Comparison of ENCODE assay signal across 25 mouse cellular contexts in the genomic region with DNA sequence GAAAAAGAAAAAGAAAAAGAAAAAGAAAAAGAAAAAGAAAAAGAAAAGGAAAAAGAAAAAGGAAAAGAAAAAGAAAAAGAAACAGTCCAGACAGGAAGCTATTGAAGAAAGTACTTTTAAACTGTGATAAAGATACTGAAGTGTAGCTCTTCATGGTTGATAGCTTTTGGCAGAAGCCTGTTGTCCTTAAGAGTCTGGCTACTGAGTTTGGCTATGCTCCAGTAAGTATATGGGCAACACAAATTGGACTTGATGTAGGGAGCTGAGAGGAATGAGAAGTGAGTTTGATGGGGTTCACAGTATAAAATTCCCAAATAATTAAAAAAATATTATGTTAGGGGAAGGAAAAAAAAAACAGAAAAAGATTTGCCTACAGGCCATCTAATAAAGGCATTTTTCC. TPM values are rescaled to one million over a fixed set of nuclear protein-coding genes. Genes with fewer than 3 reads are reported as not detected.
"Had no signal": no experiment of that assay in that cellular context is flagged by ENCODE, and none has a peak within 500 bp of the region (broad histone marks: within the 10 kb centered on the region; RNA-seq: fewer than 3 reads in every experiment).

No protein-coding gene starts in this region.

- ATAC-seq: liver, postnatal 0 days; midbrain, embryonic 15.5 days had no signal

- DNase-seq: kidney, adult 18-20 months; kidney, postnatal 10 days; kidney, postnatal 36 days; left cerebral cortex, postnatal 4 days; liver, postnatal 0 days; lung, postnatal 10 days; lung, postnatal 4 days; right cerebral cortex, adult 18-20 months; right cerebral cortex, postnatal 25 days; spleen, adult 18-20 months; thymus, postnatal 25 days had no signal

- H3K4me1 ChIP-seq: limb, embryonic 12.5 days; limb, embryonic 15.5 days; lung, embryonic 15.5 days; midbrain, embryonic 15.5 days; neural tube, embryonic 13.5 days; stomach, embryonic 15.5 days had no signal

- H3K27ac ChIP-seq: limb, embryonic 12.5 days; limb, embryonic 15.5 days; liver, embryonic 14.5 days; lung, embryonic 15.5 days; midbrain, embryonic 15.5 days; neural tube, embryonic 13.5 days; stomach, embryonic 15.5 days had no signal

- H3K9ac ChIP-seq: limb, embryonic 12.5 days; limb, embryonic 15.5 days; liver, embryonic 14.5 days; liver, postnatal 0 days; lung, embryonic 15.5 days; midbrain, embryonic 15.5 days; neural tube, embryonic 13.5 days; stomach, embryonic 15.5 days had no signal

- H3K36me3 ChIP-seq: limb, embryonic 12.5 days; limb, embryonic 15.5 days; lung, embryonic 15.5 days; midbrain, embryonic 15.5 days; neural tube, embryonic 13.5 days; stomach, embryonic 15.5 days had no signal

- H3K9me3 ChIP-seq: limb, embryonic 12.5 days; limb, embryonic 15.5 days; lung, embryonic 15.5 days; midbrain, embryonic 15.5 days; neural tube, embryonic 13.5 days; stomach, embryonic 15.5 days had no signal

- H3K4me3 ChIP-seq: limb, embryonic 12.5 days; limb, embryonic 15.5 days; lung, embryonic 15.5 days; midbrain, embryonic 15.5 days; myocyte; neural tube, embryonic 13.5 days; stomach, embryonic 15.5 days had no signal

- H3K27me3 ChIP-seq: limb, embryonic 12.5 days; limb, embryonic 15.5 days; lung, embryonic 15.5 days; midbrain, embryonic 15.5 days; neural tube, embryonic 13.5 days; stomach, embryonic 15.5 days had no signal

- H3K4me2 ChIP-seq: limb, embryonic 12.5 days; limb, embryonic 15.5 days; liver, embryonic 11.5 days; lung, embryonic 15.5 days; midbrain, embryonic 11.5 days; midbrain, embryonic 15.5 days; neural tube, embryonic 13.5 days; stomach, embryonic 15.5 days had no signal

RNA-seq across cellular contexts. Expression of gene Npsr1, which starts 34.5 kb away (rescaled TPM):
- total RNA-seq: megakaryocyte progenitor cell, adult 5-6 weeks; megakaryocyte-erythroid progenitor cell, adult 5-6 weeks; monocyte, adult 5-6 weeks; neutrophil, adult 5-6 weeks had no signal
- polyA plus RNA-seq: limb, embryonic 12.5 days; limb, embryonic 15.5 days; liver, embryonic 11.5 days; liver, postnatal 0 days; lung, embryonic 15.5 days; midbrain, embryonic 11.5 days; myocyte; neural tube, embryonic 13.5 days; stomach, embryonic 15.5 days had no signal
